Mouse (Mus musculus) adrenal gland, postnatal 14 days (tissue): ENCODE data around the gene Rpgr. TPM values are rescaled to one million over a fixed set of nuclear protein-coding genes. Genes with fewer than 3 reads are reported as not detected.

Experiments
- DNase-seq: peaks from one replicate; pipeline ENCODE4 v3.0.0; 2021; ENCODE audit warnings: mixed read lengths
- total RNA-seq: library from RNA; stranded (reverse); gene quantifications from 2 replicates; pipeline ENCODE4 v1.2.3, GENCODE M21; 2021

Gene Rpgr
- total RNA-seq, 1 experiment from 2014 or later, result 4.6 TPM

DNA sequence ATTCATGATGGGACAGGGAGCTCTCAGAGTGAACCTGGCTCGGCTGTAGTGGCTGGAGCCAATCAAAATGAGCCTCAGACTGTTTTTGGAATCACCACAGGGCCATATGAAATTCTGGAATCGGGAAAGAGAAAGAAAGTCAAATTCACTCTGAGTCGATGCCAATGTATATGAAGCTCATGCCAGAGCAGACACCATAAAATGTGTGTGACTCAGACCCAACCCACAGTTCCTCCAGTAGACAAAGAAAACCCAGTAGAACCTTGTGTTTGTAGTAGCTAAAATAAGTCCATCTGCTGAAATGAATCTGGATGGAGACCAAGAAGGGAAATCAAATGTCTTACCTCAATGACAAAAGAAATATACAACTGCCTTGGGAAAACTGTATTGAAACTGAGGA is 142.8 kb downstream of the Rpgr start:
- DNase-seq, result no peak

GRCm38 (mm10) chrX:10071529-10071928 is 145.2 kb downstream of the Rpgr start:
- no peak for DNase-seq

GRCm38 (mm10) chrX:10070689-10071088 is 146.0 kb downstream of the Rpgr start:
- DNase-seq, result peak; percentile 25

DNA sequence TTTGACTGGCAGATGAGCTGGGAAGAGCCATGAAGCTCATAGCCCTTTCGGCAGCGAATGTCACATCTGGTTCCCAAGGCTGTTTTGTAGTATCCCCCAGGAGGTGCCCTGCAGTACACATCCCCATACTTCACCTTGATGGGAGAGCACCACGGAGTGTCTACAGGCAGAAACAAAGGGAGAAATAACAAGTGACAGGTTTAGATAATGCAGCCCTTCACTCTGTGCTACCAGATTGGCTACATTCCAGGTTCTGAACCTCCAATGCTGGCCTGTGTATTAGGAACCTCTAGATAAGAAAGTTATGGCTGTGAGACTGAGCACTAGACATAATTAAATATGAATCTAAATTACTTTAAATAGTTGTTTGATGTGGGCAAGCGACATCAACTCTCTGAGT is 147.3 kb downstream of the Rpgr start:
- DNase-seq, result no peak

GRCm38 (mm10) chrX:10063781-10064180 is 152.9 kb downstream of the Rpgr start:
- DNase-seq, result no peak

- no peak for DNase-seq
These were observed 153.4 kb downstream of the Rpgr start for GRCm38 (mm10) chrX:10063361-10063760.

DNA sequence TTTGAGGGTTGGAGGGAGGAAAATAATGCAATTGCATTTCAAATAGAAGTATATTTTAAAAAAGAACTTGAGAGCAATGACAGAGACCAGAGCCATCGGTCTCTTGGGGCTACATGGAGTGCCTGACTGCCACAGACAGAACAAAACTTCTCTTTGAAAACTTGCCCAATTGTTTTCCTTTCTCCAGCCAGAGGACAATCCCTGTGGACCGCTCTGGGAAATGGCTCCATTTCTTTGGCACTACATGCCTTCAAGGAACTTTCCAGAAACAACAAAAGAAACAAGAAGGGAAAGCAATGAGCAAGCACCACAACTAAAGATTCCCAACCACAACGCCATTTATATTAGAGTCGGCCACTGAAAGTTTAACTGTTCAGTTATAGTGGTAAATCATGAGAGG is 154.5 kb downstream of the Rpgr start:
- DNase-seq, result peak; percentile 6

GRCm38 (mm10) chrX:10034666-10035065 is 182.1 kb downstream of the Rpgr start:
- peak; percentile 11 for DNase-seq

Other genes with a start within 250 kb of the Rpgr start
- gene Srpx, start 99.2 kb downstream of the Rpgr start, total RNA-seq, result 6.5 and 8.7 TPM in 2 replicates
- gene Otc, start 35.4 kb upstream of the Rpgr start, total RNA-seq, result 1.5 and 37.6 TPM in 2 replicates